Mouse (Mus musculus) gastrocnemius, postnatal 10 days (tissue): ENCODE measurements around the gene Scgb2b20. TPM values are rescaled to one million over a fixed set of nuclear protein-coding genes. Genes with fewer than 3 reads are reported as not detected.
"Not testable (repeated sequence)": the region's sequence is repeated elsewhere in the genome, so short reads cannot be mapped to it uniquely, and the experiment has no call there.

Experiments used
- DNase-seq: peaks from one replicate; pipeline ENCODE4 v3.0.0; 2021; ENCODE audit warnings: mixed read lengths
- long read RNA-seq, 2 experiments: library from polyadenylated mRNA; stranded (forward); transcript quantifications; one replicate each; pipeline ENCODE4 v2.0.0; 2021
- total RNA-seq, 2 experiments: library from RNA; stranded (reverse); gene quantifications; 2 replicates each; pipeline ENCODE4 v1.2.3; 2021

The Scgb2b20 gene
- total RNA-seq, result not detected
- long read RNA-seq, experiment 1, result 0 reads
- long read RNA-seq, experiment 2, result 0 reads

- not testable (repeated sequence) for DNase-seq
Observed at GRCm38 (mm10) chr7:33366222-33366621, at the start of gene Scgb2b20. Scgb2b20 (minus strand) TSS chr7:33366322.

- not testable (repeated sequence) for DNase-seq
Observed at GRCm38 (mm10) chr7:33409681-33410080, 43.6 kb upstream of the Scgb2b20 start.

GRCm38 (mm10) chr7:33401650-33402049 is 35.5 kb upstream of the Scgb2b20 start:
- no peak for DNase-seq

- not testable (repeated sequence) for DNase-seq
Observed at GRCm38 (mm10) chr7:33399749-33400148, 33.6 kb upstream of the Scgb2b20 start.

- not testable (repeated sequence) for DNase-seq
Observed at GRCm38 (mm10) chr7:33372934-33373333, 6.8 kb upstream of the Scgb2b20 start, which contains the start of gene Scgb1b20. Scgb1b20 (plus strand) TSS chr7:33373234.

Other genes starting within 250 kb of the Scgb2b20 start
- gene Scgb2b18, start 192.5 kb downstream of the Scgb2b20 start, total RNA-seq, result not detected
- gene Scgb1b18, start 180.8 kb downstream of the Scgb2b20 start, total RNA-seq, result not detected
- not detected for gene Scgb2b19, start 86.0 kb downstream of the Scgb2b20 start, total RNA-seq
- gene Scgb1b19, start 79.0 kb downstream of the Scgb2b20 start, total RNA-seq, result not detected
- gene Scgb1b20, start 6.9 kb upstream of the Scgb2b20 start, total RNA-seq, result not detected
- not detected for gene Scgb2b21, start 154.1 kb upstream of the Scgb2b20 start, total RNA-seq